Mouse (Mus musculus): Measurements from ENCODE around the gene Sys1.

- TF ChIP-seq POLR2A (IDR thresholded peaks at IDR 0.05; ENCODE audit: insufficient read depth, low read depth, low read length) (no peak), CTCF (IDR thresholded peaks at IDR 0.05; ENCODE audit: insufficient read depth, low read depth, low read length) (no peak)
Observed at GRCm38 (mm10) chr2:164426121-164426520, 30.6 kb upstream of the Sys1 start.

All from olfactory bulb, adult 2 months (tissue).